Mouse (Mus musculus) kidney, embryonic 15.5 days (tissue): ENCODE data around the gene Epb41l2. TPM values are rescaled to one million over a fixed set of nuclear protein-coding genes. Genes with fewer than 3 reads are reported as not detected.

ENCODE experiments used
- ATAC-seq: fragments of 200-750 bp; cut with Nextera tagmentation; replicated peaks from 2 replicates; pipeline ENCODE4 v1.8.0; 2017; ENCODE audit warnings: moderate TSS enrichment; ENCODE audit not compliant: low FRiP score
- H3K27ac ChIP-seq: fragments of 300-500 bp; sonication (generic); 2 replicates; pipeline ENCODE4 v1.5.1; 2015; ENCODE audit warnings: mild to moderate bottlenecking, inconsistent platforms
- H3K27me3 ChIP-seq: fragments of 300-500 bp; sonication (generic); 2 replicates; pipeline ENCODE4 v1.6.1; 2015; ENCODE audit warnings: inconsistent platforms
- H3K36me3 ChIP-seq: fragments of 300-500 bp; sonication (generic); 2 replicates; pipeline ENCODE4 v1.6.1; 2015; ENCODE audit warnings: inconsistent platforms
- H3K4me1 ChIP-seq: fragments of 300-500 bp; sonication (generic); 2 replicates; pipeline ENCODE4 v1.6.1; 2015; ENCODE audit warnings: inconsistent platforms
- H3K4me2 ChIP-seq: fragments of 300-500 bp; sonication (generic); 2 replicates; pipeline ENCODE4 v1.6.1; 2015; ENCODE audit warnings: moderate library complexity, mild to moderate bottlenecking, inconsistent platforms
- H3K4me3 ChIP-seq: fragments of 300-500 bp; sonication (generic); replicated peaks from 2 replicates; pipeline ENCODE4 v1.5.1; 2015; ENCODE audit warnings: mild to moderate bottlenecking, inconsistent platforms
- H3K9ac ChIP-seq: fragments of 300-500 bp; sonication (generic); 2 replicates; pipeline ENCODE4 v1.6.1; 2015; ENCODE audit warnings: mild to moderate bottlenecking, inconsistent platforms
- H3K9me3 ChIP-seq: fragments of 300-500 bp; sonication (generic); replicated peaks from 2 replicates; pipeline ENCODE4 v1.6.1; 2016; ENCODE audit warnings: inconsistent platforms
- WGBS: fragments of 180-500 bp; shearing (Covaris S2); methylation state at CpG from one replicate; pipeline ENCODE4 v1.1.7; 2015; ENCODE audit warnings: mixed read lengths; 5-methylcytosine and 5-hydroxymethylcytosine counted together
- polyA plus RNA-seq: library from polyadenylated mRNA; unstranded; fragments of >200 nt; fragmentation: Nextera tagmentation; extraction: Ambion mirVana; gene quantifications from 2 replicates; pipeline ENCODE4 v1.2.1, GENCODE M21; 2015

The Epb41l2 gene
- polyA plus RNA-seq, 1 experiment from 2014 or later: 66.5 TPM

- Histone ChIP-seq H3K4me2 (no peak overlapping the region), H3K9ac (no peak overlapping the region), H3K27ac (no peak overlapping the region), H3K27me3 (no peaks in the 10 kb centered on the region), H3K4me1 (0 out of 2 replicates have a peak, but pooled peaks cover 3% of the 10 kb centered on the region), H3K9me3 (no peaks in the 10 kb centered on the region), H3K4me3 (no peak overlapping the region), H3K36me3 (no peaks in the 10 kb centered on the region)
- 71% methylated on average over 9 of the region's 9 CpGs for WGBS
- 0 out of 2 replicates have a peak, but pooled peaks have one; percentile 26 for ATAC-seq
Measured at GRCm38 (mm10) chr10:25533513-25534246, 174.1 kb downstream of the Epb41l2 start.

GRCm38 (mm10) chr10:25534467-25534866, 174.9 kb downstream of the Epb41l2 start:
- Histone ChIP-seq H3K27me3 (no peaks in the 10 kb centered on the region), H3K4me2 (no peak overlapping the region), H3K36me3 (no peaks in the 10 kb centered on the region), H3K4me1 (0 out of 2 replicates have a peak, but pooled peaks cover 3% of the 10 kb centered on the region), H3K4me3 (no peak overlapping the region), H3K27ac (no peak overlapping the region), H3K9ac (no peak overlapping the region), H3K9me3 (no peaks in the 10 kb centered on the region)
- WGBS: 83% methylated on average over 5 of the region's 5 CpGs
- no peak for ATAC-seq

GRCm38 (mm10) chr10:25535891-25536331, 176.3 kb downstream of the Epb41l2 start, which contains the start of gene Smlr1:
Gene Smlr1 (minus strand): TSS chr10:25536267.
- Histone ChIP-seq H3K4me2 (no peak within 1 kb of the TSS), H3K4me1 (0 out of 2 replicates have a peak, but pooled peaks cover 3% of the 10 kb centered on the region), H3K27me3 (no peaks in the 10 kb centered on the region), H3K9ac (no peak within 1 kb of the TSS), H3K4me3 (no peak within 1 kb of the TSS), H3K27ac (no peak within 1 kb of the TSS), H3K36me3 (no peaks in the 10 kb centered on the region), H3K9me3 (no peaks in the 10 kb centered on the region)
- 0 out of 2 replicates have a peak, but pooled peaks have one; percentile 53 for ATAC-seq
- 88% methylated on average over 10 of the region's 10 CpGs for WGBS

- Histone ChIP-seq H3K27ac (no peak overlapping the region), H3K4me3 (no peak overlapping the region), H3K27me3 (no peaks in the 10 kb centered on the region), H3K36me3 (no peaks in the 10 kb centered on the region), H3K9ac (no peak overlapping the region), H3K9me3 (no peaks in the 10 kb centered on the region), H3K4me2 (no peak overlapping the region), H3K4me1 (0 out of 2 replicates have a peak, but pooled peaks cover 3% of the 10 kb centered on the region)
- 86% methylated on average over 6 of the region's 6 CpGs for WGBS
- ATAC-seq: no peak
Measured at GRCm38 (mm10) chr10:25536621-25537020, 177.0 kb downstream of the Epb41l2 start.

DNA sequence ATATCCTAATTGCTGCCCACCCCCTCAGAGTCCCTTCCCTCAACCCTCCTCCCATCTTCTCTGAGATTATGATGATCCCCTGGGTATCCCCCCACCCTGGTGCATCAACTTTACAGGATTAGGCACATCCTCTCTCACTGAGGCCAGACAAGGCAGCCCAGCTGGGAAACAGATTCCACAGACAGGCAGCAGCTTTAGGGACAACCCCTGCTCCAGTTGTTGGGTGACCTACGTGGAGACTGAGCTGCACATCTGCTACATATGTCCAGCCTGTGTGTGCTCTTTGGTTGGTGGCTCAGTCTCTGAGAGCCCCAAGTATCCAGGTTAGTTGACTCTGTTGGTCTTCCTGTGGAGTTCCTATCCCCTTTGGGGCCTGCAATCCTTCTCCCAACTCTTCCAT, 179.1 kb downstream of the Epb41l2 start:
- Histone ChIP-seq H3K4me2 (no peak overlapping the region), H3K27ac (no peak overlapping the region), H3K36me3 (no peaks in the 10 kb centered on the region), H3K9ac (no peak overlapping the region), H3K9me3 (no peaks in the 10 kb centered on the region), H3K4me1 (0 out of 2 replicates have a peak, but pooled peaks cover 2% of the 10 kb centered on the region), H3K27me3 (no peaks in the 10 kb centered on the region), H3K4me3 (no peak overlapping the region)
- no peak for ATAC-seq
- 74% methylated on average over 1 of the region's 1 CpGs for WGBS

DNA sequence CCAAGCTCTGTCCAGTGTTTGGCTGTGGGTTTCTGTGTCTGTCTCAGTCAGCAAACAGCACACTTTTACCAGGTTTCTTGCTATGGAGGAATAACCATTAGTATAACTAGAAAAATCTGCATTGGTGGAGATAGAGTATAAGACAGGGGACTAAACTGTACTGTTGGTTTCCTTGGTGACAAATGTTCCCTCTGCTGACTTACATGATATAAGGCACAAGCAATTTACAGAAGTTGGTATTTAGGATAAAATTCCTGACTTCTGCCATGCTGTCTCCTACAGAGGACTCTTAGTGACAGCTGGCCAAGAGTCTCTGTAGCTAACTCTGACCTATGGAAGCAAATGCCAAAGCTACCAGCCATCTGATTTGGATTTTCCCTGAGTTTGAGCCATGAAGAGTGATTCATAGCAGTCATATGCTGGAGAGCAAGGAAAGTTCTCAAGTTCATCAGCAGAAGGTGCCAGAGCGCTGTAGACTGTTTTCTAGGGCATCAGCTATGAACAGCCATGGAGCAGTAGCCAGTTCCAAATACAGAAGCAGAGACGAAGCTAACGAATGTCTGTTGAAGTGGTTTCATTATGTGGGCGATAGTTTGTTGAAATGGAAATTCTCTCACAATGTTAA, 179.7 kb downstream of the Epb41l2 start:
- H3K4me1 ChIP-seq: no peaks in the 10 kb centered on the region
- no peaks in the 10 kb centered on the region for H3K36me3 ChIP-seq

GRCm38 (mm10) chr10:25539771-25540168, 180.2 kb downstream of the Epb41l2 start:
- Histone ChIP-seq H3K36me3 (no peaks in the 10 kb centered on the region), H3K4me1 (no peaks in the 10 kb centered on the region), H3K9ac (no peak overlapping the region), H3K27me3 (no peaks in the 10 kb centered on the region), H3K4me3 (no peak overlapping the region), H3K27ac (no peak overlapping the region), H3K9me3 (no peaks in the 10 kb centered on the region), H3K4me2 (no peak overlapping the region)
- WGBS: 80% methylated on average over 6 of the region's 6 CpGs
- no peak for ATAC-seq

More for the DNA sequence above, 179.7 kb downstream of the Epb41l2 start:
- Histone ChIP-seq H3K27me3 (no peaks in the 10 kb centered on the region), H3K4me3 (no peak overlapping the region), H3K9me3 (no peaks in the 10 kb centered on the region), H3K9ac (no peak overlapping the region), H3K4me2 (no peak overlapping the region), H3K27ac (no peak overlapping the region)
- ATAC-seq: no peak
- 74% methylated on average over 4 of the region's 4 CpGs for WGBS

- Histone ChIP-seq H3K27ac (no peak overlapping the region), H3K27me3 (no peaks in the 10 kb centered on the region), H3K9ac (no peak overlapping the region), H3K36me3 (no peaks in the 10 kb centered on the region), H3K9me3 (no peaks in the 10 kb centered on the region), H3K4me3 (no peak overlapping the region), H3K4me1 (no peaks in the 10 kb centered on the region), H3K4me2 (no peak overlapping the region)
- 94% methylated on average over 3 of the region's 3 CpGs for WGBS
- ATAC-seq: no peak
Measured at GRCm38 (mm10) chr10:25541097-25541496, 181.5 kb downstream of the Epb41l2 start.

DNA sequence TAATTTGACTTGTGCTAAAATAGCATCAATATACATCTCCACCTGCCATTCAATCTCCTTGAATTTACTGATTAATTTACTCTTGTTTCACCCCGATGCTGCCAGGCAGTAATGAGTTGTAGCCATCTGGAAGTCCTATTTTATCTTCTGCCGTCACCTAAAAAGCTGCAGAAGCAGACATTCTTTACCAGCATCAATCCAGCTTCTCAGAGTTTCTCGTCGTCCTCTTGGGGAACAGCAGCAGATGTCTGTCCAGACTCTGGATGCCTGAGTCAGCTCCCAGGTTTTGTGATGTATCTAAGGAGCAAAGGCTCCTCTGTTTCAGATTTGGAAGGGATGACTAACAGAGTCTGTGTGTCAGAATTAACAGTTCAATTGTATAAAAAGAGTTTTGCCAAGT, 193.3 kb downstream of the Epb41l2 start:
- no peak overlapping the region for H3K4me2 ChIP-seq
- 52% methylated on average over 4 of the region's 4 CpGs for WGBS
- no peak overlapping the region for H3K27ac ChIP-seq
- H3K9me3 ChIP-seq: no peaks in the 10 kb centered on the region
- no peak for ATAC-seq
- H3K9ac ChIP-seq: no peak overlapping the region
- no peaks in the 10 kb centered on the region for H3K27me3 ChIP-seq
- H3K4me1 ChIP-seq: no peaks in the 10 kb centered on the region
- H3K36me3 ChIP-seq: no peaks in the 10 kb centered on the region
- no peak overlapping the region for H3K4me3 ChIP-seq

GRCm38 (mm10) chr10:25571319-25572240, 212.0 kb downstream of the Epb41l2 start:
- Histone ChIP-seq H3K4me3 (no peak overlapping the region), H3K27ac (no peak overlapping the region), H3K36me3 (no peaks in the 10 kb centered on the region), H3K9ac (no peak overlapping the region), H3K27me3 (no peaks in the 10 kb centered on the region), H3K4me2 (no peak overlapping the region), H3K4me1 (0 out of 2 replicates have a peak, but pooled peaks cover 7% of the 10 kb centered on the region), H3K9me3 (no peaks in the 10 kb centered on the region)
- 32% methylated on average over 9 of the region's 9 CpGs for WGBS
- ATAC-seq: 0 out of 2 replicates have a peak, but pooled peaks have one; percentile 36
